Mouse (Mus musculus): ENCODE results near the gene Ebf1.

Ebf1 gene

GRCm38 (mm10) chr11:44785063-44785462, 167.9 kb downstream of the Ebf1 start:
- no peak for DNase-seq

GRCm38 (mm10) chr11:44785479-44785878, 168.4 kb downstream of the Ebf1 start:
- no peak for DNase-seq

- DNase-seq, result no peak
These were observed 170.9 kb downstream of the Ebf1 start for GRCm38 (mm10) chr11:44788003-44788402.

- no peak for DNase-seq
These were observed 175.7 kb downstream of the Ebf1 start for GRCm38 (mm10) chr11:44792816-44793215.

- DNase-seq, result no peak
These were observed 177.8 kb downstream of the Ebf1 start for GRCm38 (mm10) chr11:44794883-44795282.

- DNase-seq, result no peak
These were observed 178.7 kb downstream of the Ebf1 start for GRCm38 (mm10) chr11:44795767-44796166.

- no peak for DNase-seq
These were observed 181.2 kb downstream of the Ebf1 start for GRCm38 (mm10) chr11:44798270-44798669.

GRCm38 (mm10) chr11:44804046-44804445, 186.9 kb downstream of the Ebf1 start:
- DNase-seq, result no peak

- no peak for DNase-seq
These were observed 189.5 kb downstream of the Ebf1 start for GRCm38 (mm10) chr11:44806589-44806988.

GRCm38 (mm10) chr11:44808855-44809546, 191.9 kb downstream of the Ebf1 start:
- no peak for DNase-seq

- no peak for DNase-seq
These were observed 193.9 kb downstream of the Ebf1 start for GRCm38 (mm10) chr11:44811007-44811406.

GRCm38 (mm10) chr11:44812193-44812746, 195.2 kb downstream of the Ebf1 start:
- DNase-seq, result no peak

- no peak for DNase-seq
These were observed 196.4 kb downstream of the Ebf1 start for GRCm38 (mm10) chr11:44813534-44813933.

GRCm38 (mm10) chr11:44814847-44815246, 197.7 kb downstream of the Ebf1 start:
- DNase-seq, result no peak

GRCm38 (mm10) chr11:44815991-44816390, 198.9 kb downstream of the Ebf1 start:
- DNase-seq, result no peak

GRCm38 (mm10) chr11:44822312-44822711, 205.2 kb downstream of the Ebf1 start:
- no peak for DNase-seq

GRCm38 (mm10) chr11:44832227-44832939, 215.3 kb downstream of the Ebf1 start:
- no peak for DNase-seq

- DNase-seq, result no peak
These were observed 215.8 kb downstream of the Ebf1 start for GRCm38 (mm10) chr11:44832940-44833254.

- no peak for DNase-seq
These were observed 216.4 kb downstream of the Ebf1 start for GRCm38 (mm10) chr11:44833351-44833996.

- no peak for DNase-seq
These were observed 218.0 kb downstream of the Ebf1 start for GRCm38 (mm10) chr11:44835166-44835565.

GRCm38 (mm10) chr11:44837592-44837991, 220.5 kb downstream of the Ebf1 start:
- no peak for DNase-seq

GRCm38 (mm10) chr11:44841127-44842056, 224.3 kb downstream of the Ebf1 start:
- no peak for DNase-seq

GRCm38 (mm10) chr11:44851874-44852273, 234.8 kb downstream of the Ebf1 start:
- DNase-seq, result no peak

Measured in spleen, adult 18-20 months (tissue).